Mouse (Mus musculus): ENCODE data around the gene Thra.
"Not testable (repeated sequence)": the region's sequence is repeated elsewhere in the genome, so short reads cannot be mapped to it uniquely, and the experiment has no call there.

Thra gene

GRCm38 (mm10) chr11:98717904-98718303, 22.5 kb upstream of the Thra start:
- DNase-seq (ENCODE audit: low read depth): no peak

- DNase-seq (ENCODE audit: low read depth): no peak
Measured at GRCm38 (mm10) chr11:98720756-98721155, 19.7 kb upstream of the Thra start.

GRCm38 (mm10) chr11:98721458-98722226, 18.8 kb upstream of the Thra start:
- DNase-seq (ENCODE audit: low read depth): no peak

GRCm38 (mm10) chr11:98723098-98723497, 17.3 kb upstream of the Thra start:
- no peak for DNase-seq (ENCODE audit: low read depth)

- DNase-seq (ENCODE audit: low read depth): no peak
Measured at GRCm38 (mm10) chr11:98725926-98726506, 14.4 kb upstream of the Thra start.

- peak; percentile 83 for DNase-seq (ENCODE audit: low read depth)
Measured at GRCm38 (mm10) chr11:98729119-98729588, 11.3 kb upstream of the Thra start, which contains the start of gene Med24. Med24 (minus strand) TSS chr11:98729435.

- DNase-seq (ENCODE audit: low read depth): no peak
Measured at GRCm38 (mm10) chr11:98730727-98731126, 9.7 kb upstream of the Thra start.

GRCm38 (mm10) chr11:98731134-98731533, 9.3 kb upstream of the Thra start:
- DNase-seq (ENCODE audit: low read depth): no peak

GRCm38 (mm10) chr11:98734020-98734419, 6.4 kb upstream of the Thra start:
- no peak for DNase-seq (ENCODE audit: low read depth)

- DNase-seq (ENCODE audit: low read depth): no peak
Measured at GRCm38 (mm10) chr11:98735111-98735510, 5.3 kb upstream of the Thra start.

GRCm38 (mm10) chr11:98736176-98736575, 4.3 kb upstream of the Thra start:
- DNase-seq (ENCODE audit: low read depth): no peak

GRCm38 (mm10) chr11:98737220-98737619, 3.2 kb upstream of the Thra start:
- not testable (repeated sequence) for DNase-seq (ENCODE audit: low read depth)

- no peak for DNase-seq (ENCODE audit: low read depth)
Measured at GRCm38 (mm10) chr11:98738428-98738911, 2.0 kb upstream of the Thra start.

GRCm38 (mm10) chr11:98738925-98739324, 1.5 kb upstream of the Thra start:
- DNase-seq (ENCODE audit: low read depth): no peak

- DNase-seq (ENCODE audit: low read depth): no peak
Measured at GRCm38 (mm10) chr11:98740026-98740392, 429 bp upstream of the Thra start.

GRCm38 (mm10) chr11:98741051-98741620, 698 bp downstream of the Thra start:
- DNase-seq (ENCODE audit: low read depth): no peak

- DNase-seq (ENCODE audit: low read depth): no peak
Measured at GRCm38 (mm10) chr11:98741622-98742396, 1.4 kb downstream of the Thra start.

GRCm38 (mm10) chr11:98742397-98743291, 2.2 kb downstream of the Thra start:
- no peak for DNase-seq (ENCODE audit: low read depth)

- DNase-seq (ENCODE audit: low read depth): no peak
Measured at GRCm38 (mm10) chr11:98743655-98744345, 3.4 kb downstream of the Thra start.

GRCm38 (mm10) chr11:98744456-98745019, 4.1 kb downstream of the Thra start:
- DNase-seq (ENCODE audit: low read depth): no peak
